Mouse (Mus musculus) embryonic facial prominence, embryonic 12.5 days (tissue): ENCODE results near the gene Malrd1. TPM values are rescaled to one million over a fixed set of nuclear protein-coding genes. Genes with fewer than 3 reads are reported as not detected.

ENCODE experiments used
- ATAC-seq: fragments of 200-750 bp; cut with Nextera tagmentation; 2 replicates; pipeline ENCODE4 v1.8.0; 2017; ENCODE audit not compliant: insufficient number of reproducible peaks, insufficient read depth, low FRiP score, low TSS enrichment
- H3K27ac ChIP-seq: fragments of 300-500 bp; sonication (generic); 2 replicates; pipeline ENCODE4 v1.5.1; 2016; ENCODE audit warnings: mild to moderate bottlenecking
- H3K27me3 ChIP-seq: fragments of 300-500 bp; sonication (generic); 2 replicates; pipeline ENCODE4 v1.6.1; 2016; ENCODE audit warnings: mild to moderate bottlenecking, moderate library complexity
- H3K36me3 ChIP-seq: fragments of 300-500 bp; sonication (generic); 2 replicates; pipeline ENCODE4 v1.6.1; 2016; ENCODE audit warnings: mild to moderate bottlenecking
- H3K4me1 ChIP-seq: fragments of 300-500 bp; sonication (generic); 2 replicates; pipeline ENCODE4 v1.6.1; 2016
- H3K4me2 ChIP-seq: fragments of 300-500 bp; sonication (generic); replicated peaks from 2 replicates; pipeline ENCODE4 v1.6.1; 2016; ENCODE audit warnings: mild to moderate bottlenecking, moderate library complexity
- H3K4me3 ChIP-seq: fragments of 300-500 bp; sonication (generic); 2 replicates; pipeline ENCODE4 v1.5.1; 2016; ENCODE audit warnings: mild to moderate bottlenecking
- H3K9ac ChIP-seq: fragments of 300-500 bp; sonication (generic); 2 replicates; pipeline ENCODE4 v1.6.1; 2016; ENCODE audit warnings: mild to moderate bottlenecking, moderate library complexity
- H3K9me3 ChIP-seq: fragments of 300-500 bp; sonication (generic); 2 replicates; pipeline ENCODE4 v1.6.1; 2016; ENCODE audit warnings: mild to moderate bottlenecking, moderate library complexity
- WGBS: fragments of 180-500 bp; shearing (Covaris S2); methylation state at CpG from one replicate; pipeline ENCODE4 v1.1.7; 2016; 5-methylcytosine and 5-hydroxymethylcytosine counted together
- polyA plus RNA-seq: library from polyadenylated mRNA; unstranded; fragments of >200 nt; fragmentation: Nextera tagmentation; extraction: Ambion mirVana; gene quantifications from 2 replicates; pipeline ENCODE4 v1.2.1, GENCODE M21; 2016

The Malrd1 gene
- polyA plus RNA-seq, 1 experiment from 2014 or later = not detected

DNA sequence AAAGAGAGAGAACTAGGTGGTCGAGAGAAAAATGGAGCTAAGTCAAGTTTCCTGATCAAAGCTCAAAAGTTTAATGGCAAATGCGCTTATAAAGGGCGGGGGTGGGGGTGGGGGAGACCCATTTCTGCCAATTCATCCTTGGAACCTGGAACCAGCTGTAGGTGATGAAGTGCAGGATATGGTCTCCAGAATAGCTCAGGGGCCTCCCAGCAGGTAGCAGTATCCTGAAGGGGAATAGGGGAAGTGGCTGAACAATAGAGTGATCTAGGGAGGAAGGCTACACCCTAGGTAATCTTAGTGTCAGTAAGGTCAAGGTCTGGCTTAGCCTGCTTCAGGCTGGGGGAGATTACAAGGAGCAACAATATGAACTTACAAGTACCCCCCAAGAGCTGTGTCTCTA, 506.5 kb downstream of the Malrd1 start:
- ATAC-seq = no peak
- H3K9me3 ChIP-seq = no peaks in the 10 kb centered on the region
- H3K4me1 ChIP-seq = no peaks in the 10 kb centered on the region
- no peak overlapping the region for H3K4me2 ChIP-seq
- no peaks in the 10 kb centered on the region for H3K27me3 ChIP-seq
- H3K36me3 ChIP-seq = no peaks in the 10 kb centered on the region
- 57% methylated on average over 3 of the region's 3 CpGs for WGBS
- no peak overlapping the region for H3K27ac ChIP-seq
- no peak overlapping the region for H3K4me3 ChIP-seq
- H3K9ac ChIP-seq = no peak overlapping the region

- Histone ChIP-seq H3K27me3 (no peaks in the 10 kb centered on the region), H3K9ac (no peak overlapping the region), H3K36me3 (no peaks in the 10 kb centered on the region), H3K27ac (no peak overlapping the region), H3K9me3 (no peaks in the 10 kb centered on the region), H3K4me3 (no peak overlapping the region), H3K4me2 (no peak overlapping the region), H3K4me1 (no peaks in the 10 kb centered on the region)
- WGBS = 52% methylated on average over 3 of the region's 3 CpGs
- ATAC-seq = no peak
These were observed 584.4 kb downstream of the Malrd1 start for GRCm38 (mm10) chr2:16110696-16111095.

- Histone ChIP-seq H3K4me2 (no peak overlapping the region), H3K27me3 (no peaks in the 10 kb centered on the region), H3K4me3 (no peak overlapping the region), H3K9me3 (no peaks in the 10 kb centered on the region), H3K27ac (no peak overlapping the region), H3K4me1 (no peaks in the 10 kb centered on the region), H3K9ac (no peak overlapping the region), H3K36me3 (no peaks in the 10 kb centered on the region)
- 88% methylated on average over 2 of the region's 2 CpGs for WGBS
- ATAC-seq = no peak
These were observed 587.1 kb downstream of the Malrd1 start for GRCm38 (mm10) chr2:16113333-16113732.

DNA sequence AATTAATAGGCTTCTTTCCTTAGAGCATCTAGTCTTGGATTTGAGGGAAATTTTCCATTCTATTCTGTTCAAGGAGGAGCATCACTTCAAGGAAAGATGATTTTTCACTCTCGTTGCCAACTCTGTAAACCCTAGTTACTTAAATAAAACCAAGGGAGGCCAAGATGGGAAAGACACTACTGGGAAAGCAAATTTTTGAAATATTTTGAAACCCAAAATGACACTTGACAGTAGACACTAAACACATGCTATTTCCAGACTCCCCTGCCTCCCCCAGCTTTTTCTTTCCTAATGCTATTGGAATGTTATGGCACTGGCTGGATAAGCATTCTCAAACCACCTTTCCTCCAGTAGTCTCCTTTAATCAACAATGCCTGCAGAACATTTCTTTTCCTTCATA, 621.7 kb downstream of the Malrd1 start:
- Histone ChIP-seq H3K4me2 (no peak overlapping the region), H3K4me1 (no peaks in the 10 kb centered on the region), H3K27ac (no peak overlapping the region), H3K36me3 (no peaks in the 10 kb centered on the region), H3K27me3 (no peaks in the 10 kb centered on the region), H3K9me3 (no peaks in the 10 kb centered on the region), H3K9ac (no peak overlapping the region), H3K4me3 (no peak overlapping the region)
- 69% methylated on average over 1 of the region's 1 CpGs for WGBS
- ATAC-seq = no peak

DNA sequence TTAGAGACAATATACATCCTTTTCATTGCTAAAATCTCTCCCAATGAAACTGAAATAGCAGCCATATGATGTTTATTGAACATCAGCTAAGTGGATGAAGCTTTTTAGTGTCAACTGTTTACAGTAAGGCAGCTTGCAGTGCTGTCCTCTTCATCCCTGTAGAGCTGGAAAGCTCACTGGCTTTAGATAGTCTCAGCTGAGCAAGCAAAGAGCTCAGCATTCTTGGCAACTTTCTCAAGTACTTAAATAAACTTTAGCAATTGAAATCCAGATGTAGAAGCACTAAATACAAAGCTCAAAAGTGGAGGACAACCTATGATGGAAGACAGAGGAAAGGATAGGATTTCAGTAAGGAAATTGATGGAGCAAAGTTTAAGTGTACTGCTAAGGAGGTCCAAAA, 626.3 kb downstream of the Malrd1 start:
- Histone ChIP-seq H3K9me3 (no peaks in the 10 kb centered on the region), H3K4me1 (no peaks in the 10 kb centered on the region), H3K36me3 (no peaks in the 10 kb centered on the region), H3K4me3 (no peak overlapping the region), H3K9ac (no peak overlapping the region), H3K27ac (no peak overlapping the region), H3K27me3 (no peaks in the 10 kb centered on the region), H3K4me2 (no peak overlapping the region)
- no peak for ATAC-seq

DNA sequence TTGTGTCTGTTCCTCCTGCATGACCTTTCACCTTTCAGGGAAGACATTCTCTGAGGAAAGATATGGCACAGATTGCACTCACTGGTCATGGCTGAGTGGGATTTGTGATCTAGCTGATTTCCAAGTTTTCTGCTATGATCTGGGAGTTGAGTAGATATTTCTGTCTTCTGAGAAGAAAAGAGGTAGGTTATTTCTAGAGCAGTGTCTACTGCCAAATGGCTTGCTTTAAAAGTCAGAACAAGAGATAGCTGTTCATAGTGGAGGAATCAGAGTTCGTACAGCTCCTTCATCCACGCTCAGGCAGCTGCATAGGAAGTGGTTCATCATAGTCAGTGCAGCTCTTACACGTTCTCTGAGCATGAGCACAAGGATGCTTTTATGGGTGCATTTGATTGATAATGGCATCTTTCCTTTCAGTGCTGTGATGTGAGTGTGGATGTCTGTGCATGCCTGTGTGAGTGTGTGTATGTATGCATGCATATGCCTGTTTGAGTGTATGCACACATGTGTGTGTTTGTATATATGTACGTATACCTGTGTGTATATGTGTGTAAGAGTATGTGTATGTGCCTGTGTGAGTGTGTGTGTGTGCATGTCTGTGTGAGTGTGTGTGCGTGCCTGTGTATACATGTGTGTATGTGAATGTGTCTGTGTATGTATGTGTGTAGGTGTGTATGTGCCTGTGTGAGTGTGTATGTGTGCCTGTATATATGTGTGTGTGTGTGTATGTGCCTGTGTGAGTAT, 637.1 kb downstream of the Malrd1 start:
- ATAC-seq = 0 out of 2 replicates have a peak, but pooled peaks have one; percentile 52
- H3K4me2 ChIP-seq = no peak overlapping the region
- no peaks in the 10 kb centered on the region for H3K9me3 ChIP-seq
- WGBS = 84% methylated on average over 5 of the region's 5 CpGs
- no peak overlapping the region for H3K9ac ChIP-seq
- no peaks in the 10 kb centered on the region for H3K36me3 ChIP-seq
- H3K4me3 ChIP-seq = no peak overlapping the region
- H3K4me1 ChIP-seq = no peaks in the 10 kb centered on the region
- no peak overlapping the region for H3K27ac ChIP-seq
- no peaks in the 10 kb centered on the region for H3K27me3 ChIP-seq

GRCm38 (mm10) chr2:16168611-16169010, 642.3 kb downstream of the Malrd1 start:
- H3K9me3 ChIP-seq = no peaks in the 10 kb centered on the region
- H3K36me3 ChIP-seq = no peaks in the 10 kb centered on the region
- H3K4me1 ChIP-seq = no peaks in the 10 kb centered on the region
- no peak overlapping the region for H3K27ac ChIP-seq
- H3K4me2 ChIP-seq = no peak overlapping the region
- H3K9ac ChIP-seq = no peak overlapping the region
- WGBS = 70% methylated on average over 2 of the region's 2 CpGs
- no peak for ATAC-seq
- H3K4me3 ChIP-seq = no peak overlapping the region
- H3K27me3 ChIP-seq = no peaks in the 10 kb centered on the region

DNA sequence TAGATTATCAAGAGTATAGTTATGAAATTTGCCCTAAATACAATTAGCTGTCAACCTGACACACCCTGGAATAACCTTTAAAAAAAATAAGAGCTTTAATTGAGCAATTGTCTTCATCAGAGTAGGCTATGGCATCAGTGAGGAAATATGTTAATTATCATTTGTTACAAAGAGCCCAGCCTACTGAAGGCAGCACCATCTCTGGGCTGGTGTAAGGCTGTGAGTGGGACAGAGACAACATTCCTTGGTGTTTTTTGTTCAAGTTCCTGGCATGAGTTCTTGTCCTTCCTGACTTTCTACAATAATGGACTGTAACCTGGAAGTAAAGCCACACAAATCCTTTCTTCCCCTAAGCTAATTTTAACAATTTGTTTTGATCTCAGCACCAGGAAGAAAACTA, 645.8 kb downstream of the Malrd1 start:
- ATAC-seq = no peak
- H3K36me3 ChIP-seq = no peaks in the 10 kb centered on the region
- H3K4me2 ChIP-seq = no peak overlapping the region
- no peaks in the 10 kb centered on the region for H3K9me3 ChIP-seq
- H3K4me1 ChIP-seq = no peaks in the 10 kb centered on the region
- no peak overlapping the region for H3K4me3 ChIP-seq
- no peak overlapping the region for H3K9ac ChIP-seq
- no peak overlapping the region for H3K27ac ChIP-seq
- H3K27me3 ChIP-seq = no peaks in the 10 kb centered on the region

DNA sequence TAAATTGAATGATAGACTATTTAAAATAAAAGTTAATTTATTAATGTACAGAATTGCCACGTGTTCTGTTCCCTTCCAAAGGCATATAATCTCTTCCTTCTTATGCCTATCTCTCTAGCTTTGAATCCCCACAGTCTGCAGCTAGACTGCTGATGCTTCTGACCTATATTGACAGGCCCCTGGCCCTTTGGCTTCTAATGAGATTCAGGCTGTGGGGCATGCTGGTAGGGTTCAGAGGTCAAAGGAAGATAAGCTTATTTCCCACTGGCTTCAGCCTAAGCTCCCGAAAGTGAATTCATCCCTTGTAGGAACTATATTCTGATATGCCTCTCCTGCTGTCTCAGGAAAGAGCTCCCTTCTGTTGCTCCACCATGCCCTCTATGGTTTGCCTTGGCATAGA, 647.1 kb downstream of the Malrd1 start:
- no peaks in the 10 kb centered on the region for H3K36me3 ChIP-seq
- H3K27me3 ChIP-seq = no peaks in the 10 kb centered on the region
- H3K4me3 ChIP-seq = no peak overlapping the region
- no peak for ATAC-seq
- WGBS = 16% methylated on average over 2 of the region's 2 CpGs
- H3K4me2 ChIP-seq = no peak overlapping the region
- no peak overlapping the region for H3K9ac ChIP-seq
- no peaks in the 10 kb centered on the region for H3K9me3 ChIP-seq
- H3K27ac ChIP-seq = no peak overlapping the region
- no peaks in the 10 kb centered on the region for H3K4me1 ChIP-seq

GRCm38 (mm10) chr2:16182140-16182539, 655.9 kb downstream of the Malrd1 start:
- H3K4me1 ChIP-seq = no peaks in the 10 kb centered on the region
- H3K36me3 ChIP-seq = no peaks in the 10 kb centered on the region
- no peak overlapping the region for H3K4me3 ChIP-seq
- WGBS = 30% methylated on average over 2 of the region's 2 CpGs
- no peaks in the 10 kb centered on the region for H3K27me3 ChIP-seq
- ATAC-seq = no peak
- no peak overlapping the region for H3K27ac ChIP-seq
- H3K9me3 ChIP-seq = no peaks in the 10 kb centered on the region
- H3K4me2 ChIP-seq = no peak overlapping the region
- H3K9ac ChIP-seq = no peak overlapping the region

DNA sequence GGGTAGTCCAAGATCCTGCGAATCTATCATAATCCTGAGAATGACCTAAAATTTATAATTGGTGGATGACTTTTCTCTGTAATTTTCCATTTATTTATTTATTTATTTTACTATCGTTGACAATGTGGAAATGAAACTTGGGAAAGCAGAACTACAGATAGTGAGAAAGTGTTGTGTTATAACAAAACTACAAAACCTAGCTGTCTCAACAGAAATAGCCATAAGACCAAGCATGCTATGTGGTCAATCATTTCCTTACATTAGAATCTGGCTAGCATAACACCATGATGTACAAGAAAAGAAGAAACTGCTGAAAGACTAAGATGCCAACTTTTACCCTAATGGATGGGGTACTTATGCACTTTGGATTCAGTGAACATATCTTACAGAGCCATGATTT, 656.9 kb downstream of the Malrd1 start:
- no peak overlapping the region for H3K9ac ChIP-seq
- no peaks in the 10 kb centered on the region for H3K36me3 ChIP-seq
- no peaks in the 10 kb centered on the region for H3K27me3 ChIP-seq
- WGBS = 91% methylated on average over 2 of the region's 2 CpGs
- H3K4me1 ChIP-seq = no peaks in the 10 kb centered on the region
- H3K4me3 ChIP-seq = no peak overlapping the region
- no peak overlapping the region for H3K4me2 ChIP-seq
- no peak overlapping the region for H3K27ac ChIP-seq
- no peak for ATAC-seq
- no peaks in the 10 kb centered on the region for H3K9me3 ChIP-seq

- 73% methylated on average over 2 of the region's 2 CpGs for WGBS
- no peak overlapping the region for H3K9ac ChIP-seq
- H3K27ac ChIP-seq = no peak overlapping the region
- no peaks in the 10 kb centered on the region for H3K27me3 ChIP-seq
- H3K4me2 ChIP-seq = no peak overlapping the region
- no peaks in the 10 kb centered on the region for H3K9me3 ChIP-seq
- ATAC-seq = no peak
- H3K4me1 ChIP-seq = no peaks in the 10 kb centered on the region
- H3K4me3 ChIP-seq = no peak overlapping the region
- no peaks in the 10 kb centered on the region for H3K36me3 ChIP-seq
These were observed 683.7 kb downstream of the Malrd1 start for GRCm38 (mm10) chr2:16210016-16210415.

- ATAC-seq = no peak
- no peaks in the 10 kb centered on the region for H3K36me3 ChIP-seq
- H3K9ac ChIP-seq = no peak overlapping the region
These were observed 686.5 kb downstream of the Malrd1 start for GRCm38 (mm10) chr2:16212752-16213151.

More at GRCm38 (mm10) chr2:16212752-16213151, 686.5 kb downstream of the Malrd1 start:
- no peak overlapping the region for H3K4me3 ChIP-seq
- no peaks in the 10 kb centered on the region for H3K4me1 ChIP-seq
- H3K27ac ChIP-seq = no peak overlapping the region
- no peaks in the 10 kb centered on the region for H3K9me3 ChIP-seq
- H3K27me3 ChIP-seq = no peaks in the 10 kb centered on the region
- H3K4me2 ChIP-seq = no peak overlapping the region
